Mouse (Mus musculus): ENCODE data around the gene Pgbd5. TPM values are rescaled to one million over a fixed set of nuclear protein-coding genes. Genes with fewer than 3 reads are reported as not detected.

Pgbd5 gene
- total RNA-seq, 2 experiments from 2014 or later = 2.5 to 3.9 TPM

Other genes starting within 250 kb of the Pgbd5 start
- gene Galnt2, start 208.3 kb downstream of the Pgbd5 start, total RNA-seq (2021) = 10 to 100 TPM; 45.6 to 51.4 TPM
- 10 to 100 TPM; 22.5 to 28.2 TPM for gene Cog2, start 81.1 kb upstream of the Pgbd5 start, total RNA-seq (2021)
- 10 to 100 TPM in 1 of 2 experiments, 1 to 10 TPM in 1; 6.1 to 17.1 TPM for gene Agt, start 130.0 kb upstream of the Pgbd5 start, total RNA-seq (2021)
- gene Capn9, start 136.5 kb upstream of the Pgbd5 start, total RNA-seq (2021) = not detected
- gene 2310022B05Rik, start 223.7 kb upstream of the Pgbd5 start, total RNA-seq (2021) = 100 to 1,000 TPM; 144 to 160 TPM

Data from heart, postnatal 10 days (tissue).